Mouse (Mus musculus) liver, embryonic 14.5 days (tissue): ENCODE data around the gene Ddc.

Source experiments
- CTCF ChIP-seq: IDR thresholded peaks from 2 replicates; pipeline ENCODE4 v1.5.1; 2016; ENCODE audit warnings: antibody characterized with exemption, low read depth, control low read depth
- EP300 ChIP-seq: IDR thresholded peaks from 2 replicates; pipeline ENCODE4 v1.6.1; 2016; ENCODE audit warnings: antibody characterized with exemption, low read depth

GRCm38 (mm10) chr11:11880351-11880750 lies 17.6 kb downstream of the Ddc start:
- no peak for TF ChIP-seq CTCF
- TF ChIP-seq EP300: no peak
